Mouse (Mus musculus) large intestine, adult 2 months (tissue): ENCODE results near the gene Tmem151a. TPM values are rescaled to one million over a fixed set of nuclear protein-coding genes. Genes with fewer than 3 reads are reported as not detected.

Experiments used
- DNase-seq: peaks from one replicate; pipeline ENCODE4 v3.0.0-alpha.2; 2012; ENCODE audit warnings: low read depth, low spot score
- WGBS: fragments of 180-500 bp; shearing (Covaris S2); methylation state at CpG from one replicate; pipeline ENCODE4 v1.1.7; 2018; 5-methylcytosine and 5-hydroxymethylcytosine counted together
- polyA plus RNA-seq: library from polyadenylated mRNA; depleted of rRNA; stranded (reverse); fragments of >200 nt; gene quantifications from 2 replicates; pipeline ENCODE4 v1.2.3, GENCODE M21; 2012

Gene Tmem151a
- polyA plus RNA-seq, 1 experiment: 2.0 TPM

DNA sequence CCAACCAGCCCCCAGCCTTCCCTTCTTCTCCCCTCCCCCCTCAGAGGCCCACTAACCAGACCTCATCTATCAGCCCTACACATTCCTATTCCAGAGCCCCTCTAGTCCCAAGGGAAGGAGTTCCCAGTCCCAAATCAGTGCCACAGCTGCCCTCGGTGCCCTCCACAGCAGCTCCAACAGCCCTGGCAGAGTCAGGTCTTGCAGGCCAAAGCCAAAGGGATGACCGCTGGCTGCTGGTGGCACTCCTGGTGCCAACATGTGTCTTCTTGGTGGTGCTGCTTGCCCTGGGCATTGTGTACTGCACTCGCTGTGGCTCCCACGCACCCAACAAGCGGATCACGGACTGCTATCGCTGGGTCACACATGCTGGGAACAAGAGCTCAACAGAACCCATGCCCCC, 15.4 kb downstream of the Tmem151a start:
- 82% methylated on average over 7 of the region's 7 CpGs for WGBS
- no peak for DNase-seq

DNA sequence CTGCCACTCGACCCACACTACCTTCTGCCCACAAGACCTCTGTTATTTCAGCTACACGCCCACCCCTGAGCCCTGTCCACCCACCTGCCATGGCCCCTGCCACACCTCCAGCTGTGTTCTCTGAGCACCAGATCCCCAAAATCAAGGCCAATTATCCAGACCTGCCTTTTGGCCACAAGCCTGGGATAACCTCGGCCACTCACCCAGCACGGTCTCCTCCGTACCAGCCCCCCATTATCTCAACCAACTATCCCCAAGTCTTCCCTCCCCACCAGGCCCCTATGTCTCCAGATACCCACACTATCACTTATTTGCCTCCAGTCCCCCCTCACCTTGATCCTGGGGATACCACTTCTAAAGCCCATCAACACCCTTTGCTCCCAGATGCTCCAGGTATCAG, 15.8 kb downstream of the Tmem151a start:
- WGBS: 71% methylated on average over 5 of the region's 5 CpGs
- DNase-seq: no peak

DNA sequence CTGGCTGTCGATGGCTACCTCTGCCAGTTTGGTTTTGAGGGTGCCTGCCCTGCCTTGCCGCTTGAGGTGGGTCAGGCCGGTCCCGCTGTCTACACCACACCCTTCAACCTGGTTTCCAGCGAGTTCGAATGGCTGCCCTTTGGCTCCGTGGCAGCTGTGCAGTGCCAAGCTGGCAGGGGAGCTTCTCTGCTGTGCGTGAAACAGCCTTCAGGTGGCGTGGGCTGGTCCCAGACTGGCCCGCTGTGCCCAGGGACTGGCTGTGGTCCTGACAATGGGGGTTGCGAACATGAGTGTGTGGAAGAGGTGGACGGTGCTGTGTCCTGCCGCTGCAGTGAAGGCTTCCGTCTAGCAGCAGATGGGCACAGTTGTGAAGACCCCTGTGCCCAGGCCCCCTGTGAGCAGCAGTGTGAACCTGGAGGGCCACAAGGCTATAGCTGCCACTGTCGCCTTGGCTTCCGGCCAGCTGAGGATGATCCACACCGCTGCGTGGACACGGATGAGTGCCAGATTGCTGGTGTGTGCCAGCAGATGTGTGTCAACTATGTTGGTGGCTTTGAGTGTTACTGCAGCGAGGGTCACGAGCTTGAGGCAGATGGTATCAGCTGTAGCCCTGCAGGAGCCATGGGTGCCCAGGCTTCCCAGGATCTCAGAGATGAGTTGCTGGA, 16.6 kb downstream of the Tmem151a start:
- WGBS: 32% methylated on average over 21 of the region's 21 CpGs
- DNase-seq: no peak

DNA sequence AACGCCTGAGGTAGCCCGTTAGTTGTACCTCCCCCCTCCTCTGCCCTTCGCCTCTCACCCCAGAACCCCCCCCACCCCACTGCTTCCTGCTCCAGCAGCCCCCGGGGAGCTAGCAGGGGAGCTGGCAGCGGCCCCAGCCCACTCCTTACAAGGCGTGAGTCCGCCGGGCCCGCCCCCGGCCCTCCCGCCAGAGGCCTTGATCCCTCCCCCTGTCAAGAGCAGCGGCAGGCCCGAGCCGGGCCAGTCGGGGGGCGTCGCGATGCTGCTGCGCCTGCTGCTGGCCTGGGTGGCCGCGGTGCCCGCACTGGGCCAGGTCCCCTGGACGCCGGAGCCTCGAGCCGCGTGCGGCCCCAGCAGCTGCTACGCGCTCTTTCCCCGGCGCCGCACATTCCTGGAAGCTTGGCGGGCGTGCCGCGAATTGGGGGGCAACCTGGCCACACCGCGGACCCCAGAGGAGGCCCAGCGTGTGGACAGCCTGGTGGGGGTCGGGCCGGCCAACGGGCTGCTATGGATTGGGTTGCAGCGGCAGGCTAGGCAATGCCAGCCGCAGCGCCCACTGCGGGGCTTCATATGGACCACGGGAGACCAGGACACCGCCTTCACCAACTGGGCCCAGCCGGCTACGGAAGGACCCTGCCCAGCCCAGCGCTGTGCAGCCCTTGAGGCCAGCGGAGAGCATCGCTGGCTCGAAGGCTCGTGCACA, 17.3 kb downstream of the Tmem151a start, which contains the start of gene Cd248:
TSS of gene Cd248 (plus strand) at position 212 of the 703 bp plus-strand sequence.
- no peak for DNase-seq

DNA sequence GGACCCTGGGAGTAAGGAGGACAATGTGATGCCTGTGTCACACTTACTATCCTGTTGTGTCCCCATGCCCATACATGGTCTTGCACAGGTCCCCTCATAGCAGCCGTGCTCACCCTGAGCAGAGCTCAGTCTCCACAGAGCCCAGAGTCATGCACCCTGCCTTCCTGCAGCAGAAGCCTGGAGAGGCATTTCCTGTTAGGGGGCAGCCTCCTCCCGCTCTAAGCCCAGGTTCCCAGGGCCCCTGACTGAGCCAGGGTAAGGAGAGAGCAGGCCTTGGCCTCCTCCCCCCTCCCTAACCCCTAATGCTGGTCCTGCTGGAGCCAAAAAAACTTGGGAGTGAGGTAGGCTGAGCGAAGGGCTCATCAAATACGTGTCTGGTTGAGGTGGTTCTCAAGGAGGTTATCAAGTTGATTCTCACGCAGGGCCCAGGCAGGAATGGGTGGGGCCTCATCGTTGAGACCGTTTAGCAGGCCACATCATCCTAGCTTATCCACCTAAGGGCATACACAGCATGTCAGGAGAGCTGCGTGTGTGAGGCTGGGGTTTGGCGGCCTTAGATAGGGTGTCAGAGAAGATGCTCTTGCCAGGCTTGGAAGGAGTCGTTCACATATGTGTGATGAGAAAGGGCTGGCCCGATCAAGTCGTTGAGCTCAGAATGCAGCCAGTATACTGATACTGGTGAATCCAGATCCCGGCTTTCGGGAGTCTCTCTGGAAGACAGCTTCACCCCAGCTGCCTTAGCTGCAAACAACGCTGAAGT, 18.1 kb downstream of the Tmem151a start:
- WGBS: 10% methylated on average over 15 of the region's 15 CpGs
- DNase-seq: no peak

More for the DNA sequence above, 17.3 kb downstream of the Tmem151a start, which contains the start of gene Cd248:
- WGBS: 3% methylated on average over 55 of the region's 56 CpGs

DNA sequence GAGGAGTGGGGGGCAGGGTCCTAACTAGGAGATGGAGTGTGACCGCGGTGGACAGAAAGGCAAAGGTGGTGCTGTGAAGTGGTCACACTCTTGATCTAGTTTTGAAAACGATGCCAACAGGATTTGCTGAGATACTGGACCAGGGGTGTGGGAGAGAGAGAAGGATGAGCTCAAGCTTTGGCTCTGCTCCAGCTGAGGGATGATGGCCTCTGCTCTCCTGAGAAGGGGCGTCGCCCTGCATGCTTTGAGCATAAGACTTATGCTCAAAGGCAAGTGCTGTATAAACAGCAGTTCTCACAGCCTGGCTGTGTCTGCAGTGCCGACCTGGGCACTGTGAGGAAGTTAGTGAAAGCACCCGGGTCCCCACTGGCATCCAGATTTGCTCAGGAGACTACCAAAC, 20.2 kb downstream of the Tmem151a start:
- 22% methylated on average over 7 of the region's 7 CpGs for WGBS
- no peak for DNase-seq

DNA sequence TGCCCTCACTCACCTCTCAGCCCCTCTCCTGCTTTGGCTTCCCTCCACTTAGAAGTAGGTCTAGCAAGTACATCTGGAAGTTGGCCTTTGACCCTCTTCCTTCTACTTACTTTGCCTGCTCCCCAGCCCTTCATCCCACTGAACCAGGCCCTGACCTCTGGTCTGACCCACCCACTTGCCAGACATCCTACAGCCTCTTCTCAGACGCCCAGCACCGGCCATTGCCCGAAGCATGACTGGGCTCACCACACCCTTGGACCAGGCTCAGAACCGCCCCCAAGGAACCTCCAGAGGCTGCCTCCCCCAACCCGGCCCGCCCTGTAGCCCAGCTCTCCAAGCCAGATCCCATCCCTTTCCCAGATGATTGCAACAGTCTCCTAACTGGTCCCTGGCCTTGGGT, 22.9 kb downstream of the Tmem151a start:
- 53% methylated on average over 6 of the region's 6 CpGs for WGBS
- DNase-seq: no peak

DNA sequence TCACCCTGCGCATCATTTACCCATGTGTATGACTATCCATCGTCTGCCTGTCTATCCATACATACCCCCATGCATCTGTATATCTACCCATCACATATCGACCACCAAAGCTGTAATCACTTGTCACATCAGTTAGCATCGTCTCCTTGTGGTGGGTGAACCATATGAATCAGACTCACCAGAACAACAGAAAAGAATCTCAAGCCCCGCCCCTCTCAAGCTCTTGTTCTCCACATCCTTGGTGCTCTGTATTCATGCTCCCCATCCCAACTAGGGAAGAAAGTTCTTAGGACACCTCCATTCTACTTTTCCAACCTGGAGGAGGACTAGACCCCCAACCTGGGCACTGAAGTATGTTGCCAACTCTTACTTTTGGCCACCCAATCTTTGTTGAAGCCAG, 23.3 kb downstream of the Tmem151a start:
- WGBS: 79% methylated on average over 5 of the region's 5 CpGs

DNA sequence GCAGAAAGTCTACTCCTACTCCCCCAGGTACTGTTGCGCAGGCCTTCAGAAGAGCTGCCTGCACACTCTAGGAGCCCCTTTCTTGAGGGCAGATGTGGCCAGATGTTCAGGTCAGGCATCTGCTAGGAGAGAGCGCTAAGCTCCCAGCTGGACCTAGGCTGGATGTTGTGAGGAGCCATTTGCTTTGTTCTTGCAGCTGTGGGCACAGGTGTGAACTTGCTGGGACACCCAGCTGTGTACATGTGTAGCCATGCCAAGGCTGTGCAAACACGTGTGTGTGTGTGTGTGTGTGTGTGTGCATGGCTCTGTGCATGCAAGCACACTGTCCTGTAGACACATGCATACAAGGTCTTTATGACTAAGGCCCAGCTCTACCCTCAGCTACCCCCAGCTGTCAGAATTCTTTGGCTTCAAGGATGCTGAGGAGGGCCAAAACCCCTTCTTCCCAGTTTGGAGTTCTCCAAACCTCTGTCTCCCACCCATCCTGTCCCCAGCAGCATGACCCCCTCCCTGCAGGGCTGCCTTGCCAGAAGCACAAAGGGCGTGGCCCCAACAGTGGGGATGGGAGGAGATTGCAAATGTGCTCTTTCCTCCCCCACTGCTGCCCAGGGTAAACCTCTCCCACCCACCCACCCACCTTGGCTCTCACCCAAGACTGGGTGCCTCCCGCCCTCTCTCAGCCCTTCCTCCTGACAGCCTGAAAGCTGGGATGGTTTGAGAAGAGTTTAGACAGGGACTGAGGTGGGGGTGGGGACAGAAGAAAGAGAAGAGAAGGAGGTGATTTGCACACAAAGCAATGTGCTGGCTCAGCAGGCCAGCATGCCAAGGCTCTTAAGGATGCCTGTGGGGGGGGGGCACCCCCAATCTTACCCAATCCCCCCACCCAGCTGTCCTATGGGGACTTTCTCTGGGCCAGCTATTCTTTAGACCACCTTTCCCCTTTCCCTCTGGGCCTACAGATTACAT, 24.7 kb downstream of the Tmem151a start:
- no peak for DNase-seq
- 46% methylated on average over 5 of the region's 5 CpGs for WGBS

More for the DNA sequence above, 23.3 kb downstream of the Tmem151a start:
- no peak for DNase-seq

DNA sequence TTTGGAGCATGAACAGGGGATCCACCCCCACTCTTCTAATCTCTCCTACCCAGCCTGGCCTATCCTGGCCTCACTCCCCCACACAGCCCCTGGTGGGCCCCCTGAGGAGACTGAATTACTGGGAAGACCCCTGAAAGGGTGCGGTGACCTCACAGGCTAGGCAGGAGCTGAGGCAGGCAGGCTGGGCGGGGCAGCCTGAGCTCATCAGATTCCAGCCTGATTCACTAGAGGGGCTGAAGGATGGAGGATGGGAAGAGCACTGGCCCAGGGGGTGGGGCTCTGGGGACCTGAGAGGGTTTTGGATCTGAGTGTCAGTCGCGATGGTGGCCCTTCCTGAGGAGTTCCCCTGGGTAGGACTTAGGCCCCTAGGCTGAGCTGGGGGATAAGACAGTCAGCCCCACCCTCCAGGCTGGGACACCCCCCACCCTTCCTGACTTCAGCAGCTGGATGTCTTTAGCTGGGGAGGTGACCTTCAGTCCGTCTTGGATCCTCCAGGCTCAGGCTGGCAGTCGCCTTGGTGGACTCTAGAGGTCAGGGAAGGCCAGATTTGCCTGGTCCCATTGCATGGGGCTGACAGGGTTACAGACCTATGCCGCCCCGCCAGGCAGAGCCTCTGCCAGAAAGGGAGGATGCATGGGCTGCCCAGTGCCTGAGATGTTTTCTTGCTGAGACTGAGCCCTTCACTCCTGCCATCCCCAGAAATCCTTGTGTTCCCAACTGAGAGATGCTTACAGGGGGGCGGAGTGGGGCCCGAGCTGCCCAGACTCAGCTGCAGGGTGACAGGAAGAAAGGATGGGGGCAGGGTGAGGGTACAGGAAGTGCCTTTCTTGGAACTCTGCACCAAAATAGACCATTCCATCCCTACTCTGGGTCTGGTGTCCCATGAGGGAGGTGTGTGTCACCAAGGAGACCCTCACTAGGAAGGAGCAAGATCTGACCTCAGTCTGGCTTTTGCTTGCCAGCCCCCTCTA, 26.2 kb downstream of the Tmem151a start:
- WGBS: 15% methylated on average over 10 of the region's 10 CpGs
- DNase-seq: no peak

DNA sequence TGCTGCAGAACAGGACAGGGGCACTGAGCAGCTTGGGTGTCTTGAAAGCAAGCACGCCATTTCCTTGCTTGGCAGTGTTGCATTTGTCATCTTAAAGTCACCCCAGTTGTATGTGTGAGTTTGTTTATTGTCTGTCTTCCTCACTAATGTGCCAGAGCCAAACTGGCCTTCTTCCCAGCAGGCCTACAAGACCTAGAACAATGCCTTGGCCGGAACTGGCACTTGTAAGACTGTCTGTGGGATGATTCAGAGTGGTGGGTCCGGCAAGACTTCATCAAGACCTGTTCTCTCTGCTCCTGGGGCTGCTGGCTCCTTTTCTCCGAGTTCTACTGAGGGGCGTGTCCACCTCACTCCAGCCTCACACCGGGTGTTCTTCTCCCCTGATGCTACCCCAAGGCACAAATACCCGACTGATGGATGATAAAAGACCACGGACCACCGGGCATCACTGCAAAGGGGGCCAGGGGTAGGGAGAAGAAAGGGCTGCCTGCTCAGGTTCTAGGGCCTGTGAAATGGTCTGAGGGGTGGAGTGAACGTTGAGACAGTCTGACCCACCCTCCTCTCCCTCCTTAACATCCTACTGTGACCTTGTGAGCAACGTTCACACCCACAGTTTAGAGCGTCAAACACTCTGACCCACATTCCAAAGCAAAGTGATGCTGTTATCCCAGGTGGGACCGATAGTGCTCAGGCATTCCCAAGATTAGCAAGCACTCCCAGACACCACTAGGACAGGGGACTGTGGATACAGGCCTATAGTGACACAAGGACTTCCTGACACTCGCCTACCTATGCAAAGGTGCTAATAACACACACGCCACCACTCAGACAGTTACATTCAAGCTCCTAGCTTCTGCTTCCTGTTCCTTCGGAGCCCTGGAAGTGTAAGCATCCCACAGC, 27.2 kb downstream of the Tmem151a start:
- DNase-seq: no peak
- WGBS: 30% methylated on average over 16 of the region's 16 CpGs

DNA sequence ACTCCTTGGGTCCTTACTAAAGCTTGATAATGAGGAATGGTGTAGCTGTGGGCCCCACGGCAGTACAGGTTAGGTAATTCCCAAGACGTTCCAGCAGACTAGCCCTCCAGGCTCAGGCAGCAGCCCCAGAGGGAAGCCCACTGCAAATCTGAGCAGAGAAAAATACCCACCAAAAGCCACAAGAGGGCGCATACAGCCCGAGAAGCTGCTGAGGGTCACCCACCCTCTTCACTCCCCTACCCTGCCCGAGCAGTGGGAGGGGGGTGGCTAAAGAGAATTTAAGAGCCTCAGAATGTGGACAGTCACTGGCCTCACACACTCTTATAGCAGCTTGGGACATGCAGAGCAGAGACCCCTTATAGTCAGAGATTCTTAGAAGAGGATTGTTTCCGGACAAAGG, 29.1 kb downstream of the Tmem151a start:
- 24% methylated on average over 6 of the region's 6 CpGs for WGBS
- no peak for DNase-seq

DNA sequence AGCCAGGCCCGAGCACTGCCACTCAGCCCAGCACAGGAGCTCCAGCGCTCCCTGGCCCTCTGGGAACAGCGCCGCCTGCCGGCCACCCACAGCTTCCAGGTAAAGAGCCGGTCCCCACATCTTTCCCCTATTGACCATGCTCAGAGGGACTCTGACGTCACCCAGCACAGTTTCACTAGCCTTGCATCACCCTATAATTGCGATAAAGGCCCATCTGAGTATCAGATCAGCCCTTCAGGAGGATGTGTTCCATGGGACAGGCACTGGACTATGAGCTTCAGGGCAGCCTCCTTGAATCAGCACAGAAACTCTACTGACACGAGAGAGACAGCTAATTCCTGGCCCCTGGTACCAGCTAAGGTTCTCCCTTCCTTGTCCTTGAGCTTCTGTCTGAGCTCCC, 31.4 kb downstream of the Tmem151a start:
- WGBS: 34% methylated on average over 9 of the region's 9 CpGs

DNA sequence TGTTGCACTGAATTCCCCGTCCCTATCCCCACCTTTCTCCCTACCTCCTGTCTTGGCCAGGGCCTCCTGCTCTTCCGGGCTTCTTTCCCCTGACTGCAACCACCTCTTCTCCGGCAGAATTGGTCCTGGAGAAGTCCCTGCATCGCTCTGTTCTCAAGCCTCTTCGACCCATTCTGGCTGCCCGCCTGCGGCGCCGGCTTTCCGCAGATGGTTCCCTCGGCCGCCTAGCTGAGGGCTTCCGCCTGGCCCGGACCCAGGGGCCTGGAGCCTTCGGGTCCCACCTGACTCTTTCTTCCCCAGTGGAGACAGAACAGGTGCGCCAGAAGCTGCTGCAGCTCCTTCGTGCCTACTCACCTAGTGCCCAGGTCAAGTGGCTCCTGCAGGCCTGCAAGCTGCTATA, 32.5 kb downstream of the Tmem151a start:
- DNase-seq: no peak
- 89% methylated on average over 17 of the region's 17 CpGs for WGBS

More for the DNA sequence above, 31.4 kb downstream of the Tmem151a start:
- no peak for DNase-seq

DNA sequence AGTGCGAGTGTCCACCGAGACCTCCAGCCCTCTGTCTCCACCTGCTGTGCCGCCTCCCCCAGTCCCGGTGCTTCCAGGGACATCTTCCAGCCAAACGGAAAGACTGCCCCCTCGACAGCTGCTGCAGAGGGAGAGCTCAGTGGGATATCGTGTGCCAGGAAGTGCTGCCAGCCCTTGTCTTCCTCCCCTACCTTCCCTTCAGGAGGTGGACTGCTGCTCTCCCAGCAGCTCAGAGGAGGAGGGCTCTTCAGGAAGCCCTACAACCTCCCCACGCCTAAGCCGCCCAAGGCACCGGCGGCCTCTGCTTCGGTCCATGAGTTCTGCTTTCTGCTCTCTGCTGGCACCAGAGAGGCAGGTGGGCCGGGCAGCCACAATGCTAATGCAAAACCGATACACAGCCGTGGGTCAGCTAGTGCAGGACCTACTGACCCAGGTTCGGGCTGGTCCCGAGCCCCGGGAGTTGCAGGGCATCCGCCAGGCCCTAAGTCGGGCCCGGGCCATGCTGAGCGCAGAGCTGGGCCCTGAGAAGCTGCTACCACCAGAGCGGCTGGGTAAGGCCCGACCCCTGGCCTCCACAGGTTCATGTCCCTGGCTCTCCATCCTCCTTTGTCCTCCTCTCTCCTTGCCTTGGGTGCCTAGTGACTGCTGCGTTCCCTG, 33.0 kb downstream of the Tmem151a start:
- WGBS: 76% methylated on average over 25 of the region's 25 CpGs
- no peak for DNase-seq

DNA sequence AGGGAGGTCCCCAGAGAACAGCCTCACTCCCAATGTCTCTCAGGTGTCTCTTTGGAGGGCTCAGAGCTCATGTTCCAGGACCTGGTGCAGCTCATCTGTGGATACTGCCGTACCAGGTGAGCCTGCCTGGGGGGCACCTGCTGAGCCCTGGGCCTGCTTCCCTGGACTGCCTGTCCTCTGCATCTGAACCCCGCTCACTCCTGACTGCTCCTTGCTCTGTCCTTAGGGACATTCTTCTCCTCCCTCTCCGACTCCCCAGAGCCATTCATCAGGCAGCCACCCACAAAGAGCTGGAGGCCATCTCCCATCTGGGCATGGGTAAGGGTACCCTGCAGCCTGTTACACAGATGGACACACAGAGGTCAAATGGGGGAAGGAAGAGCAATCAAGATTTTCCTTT, 33.8 kb downstream of the Tmem151a start:
- DNase-seq: no peak
- WGBS: 71% methylated on average over 3 of the region's 3 CpGs

DNA sequence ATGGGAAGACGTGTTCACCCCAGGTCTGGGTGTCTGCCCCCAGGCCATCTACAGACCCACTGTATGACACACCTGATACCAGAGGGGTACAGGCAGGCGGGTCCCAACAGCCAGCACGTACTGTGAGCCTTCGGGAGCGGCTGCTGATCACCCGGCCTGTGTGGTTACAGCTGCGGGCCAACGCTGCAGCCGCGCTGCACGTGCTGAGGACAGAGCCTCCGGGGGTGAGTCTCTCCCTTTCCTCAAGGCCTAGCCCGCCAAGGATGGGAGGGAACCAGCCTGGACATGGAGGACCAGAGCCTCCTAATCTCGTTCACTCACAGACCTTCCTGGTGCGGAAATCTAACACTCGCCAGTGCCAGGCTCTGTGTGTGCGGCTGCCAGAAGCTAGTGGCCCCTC, 34.3 kb downstream of the Tmem151a start:
- 6% methylated on average over 17 of the region's 17 CpGs for WGBS
- DNase-seq: no peak
